Mouse (Mus musculus) C2C12 (cell line): Measurements from ENCODE around the gene Ccdc92.

Experiments
- CTCF ChIP-seq: IDR thresholded peaks from one replicate; pipeline ENCODE4 v1.5.1; 2011; ENCODE audit not compliant: control insufficient read depth, insufficient read depth, insufficient read length
- USF1 ChIP-seq: IDR thresholded peaks from one replicate; pipeline ENCODE4 v1.6.1; 2011; ENCODE audit warnings: low read depth, mild to moderate bottlenecking, control low read depth, moderate library complexity

- TF ChIP-seq CTCF (no peak), USF1 (no peak)
Observed at GRCm38 (mm10) chr5:124844929-124845328, 17.3 kb downstream of the Ccdc92 start.
